Mouse (Mus musculus) lung, embryonic 15.5 days (tissue): ENCODE results near the gene Slc2a12. TPM values are rescaled to one million over a fixed set of nuclear protein-coding genes. Genes with fewer than 3 reads are reported as not detected.

ENCODE experiments used
- ATAC-seq: fragments of 200-750 bp; cut with Nextera tagmentation; 2 replicates; pipeline ENCODE4 v1.8.0; 2017; ENCODE audit warnings: moderate number of reproducible peaks, borderline replicate concordance; ENCODE audit not compliant: low FRiP score, low TSS enrichment; ENCODE audit errors: extremely low read depth
- H3K27ac ChIP-seq: fragments of 300-500 bp; sonication (generic); 2 replicates; pipeline ENCODE4 v1.5.1; 2015; ENCODE audit warnings: moderate library complexity, mild to moderate bottlenecking, inconsistent platforms
- H3K27me3 ChIP-seq: fragments of 300-500 bp; sonication (generic); 2 replicates; pipeline ENCODE4 v1.6.1; 2015; ENCODE audit warnings: inconsistent platforms
- H3K36me3 ChIP-seq: fragments of 300-500 bp; sonication (generic); 2 replicates; pipeline ENCODE4 v1.6.1; 2015; ENCODE audit warnings: inconsistent platforms
- H3K4me1 ChIP-seq: fragments of 300-500 bp; sonication (generic); 2 replicates; pipeline ENCODE4 v1.6.1; 2015; ENCODE audit warnings: inconsistent platforms
- H3K4me2 ChIP-seq: fragments of 300-500 bp; sonication (generic); 2 replicates; pipeline ENCODE4 v1.6.1; 2015; ENCODE audit warnings: inconsistent platforms, mild to moderate bottlenecking, moderate library complexity
- H3K4me3 ChIP-seq: fragments of 300-500 bp; sonication (generic); 2 replicates; pipeline ENCODE4 v1.5.1; 2015; ENCODE audit warnings: mild to moderate bottlenecking, inconsistent platforms
- H3K9ac ChIP-seq: fragments of 300-500 bp; sonication (generic); 2 replicates; pipeline ENCODE4 v1.6.1; 2015; ENCODE audit warnings: inconsistent platforms
- H3K9me3 ChIP-seq: fragments of 300-500 bp; sonication (generic); 2 replicates; pipeline ENCODE4 v1.6.1; 2016; ENCODE audit warnings: inconsistent platforms
- WGBS: fragments of 180-500 bp; shearing (Covaris S2); methylation state at CpG from one replicate; pipeline ENCODE4 v1.1.7; 2015; 5-methylcytosine and 5-hydroxymethylcytosine counted together
- polyA plus RNA-seq: library from polyadenylated mRNA; unstranded; fragments of >200 nt; fragmentation: Nextera tagmentation; extraction: Ambion mirVana; gene quantifications from 2 replicates; pipeline ENCODE4 v1.2.1, GENCODE M21; 2015

Gene Slc2a12
- polyA plus RNA-seq, 1 experiment from 2014 or later = 1.4 TPM

- Histone ChIP-seq H3K4me2 (no peak overlapping the region), H3K9me3 (no peaks in the 10 kb centered on the region), H3K36me3 (no peaks in the 10 kb centered on the region), H3K27ac (no peak overlapping the region), H3K27me3 (no peaks in the 10 kb centered on the region), H3K9ac (no peak overlapping the region), H3K4me3 (no peak overlapping the region), H3K4me1 (no peaks in the 10 kb centered on the region)
- ATAC-seq = no peak
- WGBS = 83% methylated on average over 7 of the region's 7 CpGs
Observed at GRCm38 (mm10) chr10:22631528-22631927, 13.3 kb upstream of the Slc2a12 start.

GRCm38 (mm10) chr10:22631956-22632355 is 12.9 kb upstream of the Slc2a12 start:
- Histone ChIP-seq H3K9me3 (no peaks in the 10 kb centered on the region), H3K27me3 (no peaks in the 10 kb centered on the region), H3K4me3 (no peak overlapping the region), H3K36me3 (no peaks in the 10 kb centered on the region), H3K27ac (no peak overlapping the region), H3K4me1 (no peaks in the 10 kb centered on the region), H3K4me2 (no peak overlapping the region), H3K9ac (no peak overlapping the region)
- WGBS = 75% methylated on average over 4 of the region's 4 CpGs
- ATAC-seq = no peak

- 34% methylated on average over 6 of the region's 6 CpGs for WGBS
- Histone ChIP-seq H3K4me3 (no peak overlapping the region), H3K27ac (no peak overlapping the region), H3K9me3 (no peaks in the 10 kb centered on the region), H3K9ac (no peak overlapping the region), H3K4me2 (no peak overlapping the region), H3K27me3 (no peaks in the 10 kb centered on the region), H3K4me1 (no peaks in the 10 kb centered on the region), H3K36me3 (no peaks in the 10 kb centered on the region)
- ATAC-seq = no peak; the same call in 1 of the 2 replicates
Observed at GRCm38 (mm10) chr10:22633406-22634306, 11.2 kb upstream of the Slc2a12 start.

GRCm38 (mm10) chr10:22637241-22637640 is 7.6 kb upstream of the Slc2a12 start:
- no peaks in the 10 kb centered on the region for H3K27me3 ChIP-seq
- ATAC-seq = no peak
- 29% methylated on average over 3 of the region's 3 CpGs for WGBS

GRCm38 (mm10) chr10:22644171-22644570 is 640 bp upstream of the Slc2a12 start:
- no peak for ATAC-seq
- WGBS = 61% methylated on average over 9 of the region's 9 CpGs
- no peaks in the 10 kb centered on the region for H3K9me3 ChIP-seq
- H3K4me1 ChIP-seq = no peaks in the 10 kb centered on the region
- H3K36me3 ChIP-seq = no peaks in the 10 kb centered on the region
- no peak overlapping the region for H3K4me3 ChIP-seq
- no peak overlapping the region for H3K9ac ChIP-seq
- peak overlapping the region; percentile 52; the same call in 1 of the 2 replicates for H3K27ac ChIP-seq
- 0 out of 2 replicates have a peak overlapping the region, but pooled peaks have one; percentile 88 for H3K4me2 ChIP-seq
- no peaks in the 10 kb centered on the region for H3K27me3 ChIP-seq

More at GRCm38 (mm10) chr10:22637241-22637640, 7.6 kb upstream of the Slc2a12 start:
- Histone ChIP-seq H3K4me1 (no peaks in the 10 kb centered on the region), H3K4me2 (no peak overlapping the region), H3K9ac (no peak overlapping the region), H3K27ac (no peak overlapping the region), H3K9me3 (no peaks in the 10 kb centered on the region), H3K36me3 (no peaks in the 10 kb centered on the region), H3K4me3 (no peak overlapping the region)

GRCm38 (mm10) chr10:22648702-22649101 is 3.9 kb downstream of the Slc2a12 start:
- no peaks in the 10 kb centered on the region for H3K4me1 ChIP-seq
- no peak for ATAC-seq
- H3K9me3 ChIP-seq = no peaks in the 10 kb centered on the region
- H3K27me3 ChIP-seq = no peaks in the 10 kb centered on the region
- no peak overlapping the region for H3K27ac ChIP-seq
- no peak overlapping the region for H3K4me2 ChIP-seq
- 61% methylated on average over 4 of the region's 4 CpGs for WGBS
- no peak overlapping the region for H3K4me3 ChIP-seq
- no peak overlapping the region for H3K9ac ChIP-seq
- H3K36me3 ChIP-seq = no peaks in the 10 kb centered on the region

- no peaks in the 10 kb centered on the region for H3K9me3 ChIP-seq
- H3K36me3 ChIP-seq = no peaks in the 10 kb centered on the region
- H3K4me2 ChIP-seq = no peak overlapping the region
- 47% methylated on average over 6 of the region's 6 CpGs for WGBS
- H3K27me3 ChIP-seq = no peaks in the 10 kb centered on the region
- no peak overlapping the region for H3K4me3 ChIP-seq
- H3K27ac ChIP-seq = no peak overlapping the region
- H3K4me1 ChIP-seq = peaks cover 5% of the 10 kb centered on the region
- H3K9ac ChIP-seq = no peak overlapping the region
- no peak for ATAC-seq
Observed at GRCm38 (mm10) chr10:22653820-22654219, 9.0 kb downstream of the Slc2a12 start.

GRCm38 (mm10) chr10:22658534-22659385 is 13.9 kb downstream of the Slc2a12 start:
- 25% methylated on average over 23 of the region's 23 CpGs for WGBS
- Histone ChIP-seq H3K4me3 (no peak overlapping the region), H3K4me1 (peaks cover 9% of the 10 kb centered on the region), H3K36me3 (no peaks in the 10 kb centered on the region), H3K4me2 (peak overlapping the region; percentile 40), H3K27ac (no peak overlapping the region), H3K9me3 (no peaks in the 10 kb centered on the region), H3K27me3 (no peaks in the 10 kb centered on the region), H3K9ac (no peak overlapping the region)
- peak; percentile 70 for ATAC-seq

- no peak overlapping the region for H3K4me2 ChIP-seq
- H3K27me3 ChIP-seq = no peaks in the 10 kb centered on the region
- H3K36me3 ChIP-seq = no peaks in the 10 kb centered on the region
- no peak overlapping the region for H3K9ac ChIP-seq
- no peak overlapping the region for H3K27ac ChIP-seq
- ATAC-seq = no peak
- WGBS = 85% methylated on average over 10 of the region's 10 CpGs
- peaks cover 9% of the 10 kb centered on the region for H3K4me1 ChIP-seq
- H3K4me3 ChIP-seq = no peak overlapping the region
- no peaks in the 10 kb centered on the region for H3K9me3 ChIP-seq
Observed at GRCm38 (mm10) chr10:22659386-22659725, 14.5 kb downstream of the Slc2a12 start.

- Histone ChIP-seq H3K9me3 (no peaks in the 10 kb centered on the region), H3K9ac (no peak overlapping the region), H3K4me1 (peaks cover 9% of the 10 kb centered on the region), H3K4me3 (no peak overlapping the region), H3K36me3 (no peaks in the 10 kb centered on the region), H3K27ac (no peak overlapping the region), H3K4me2 (no peak overlapping the region), H3K27me3 (no peaks in the 10 kb centered on the region)
- no peak for ATAC-seq
- 82% methylated on average over 5 of the region's 5 CpGs for WGBS
Observed at GRCm38 (mm10) chr10:22660286-22661000, 15.6 kb downstream of the Slc2a12 start.

- no peak overlapping the region for H3K9ac ChIP-seq
- 77% methylated on average over 13 of the region's 13 CpGs for WGBS
- H3K4me3 ChIP-seq = no peak overlapping the region
- H3K36me3 ChIP-seq = no peaks in the 10 kb centered on the region
- H3K9me3 ChIP-seq = no peaks in the 10 kb centered on the region
- H3K4me1 ChIP-seq = no peaks in the 10 kb centered on the region
- no peak for ATAC-seq
- no peak overlapping the region for H3K4me2 ChIP-seq
- H3K27me3 ChIP-seq = no peaks in the 10 kb centered on the region
- H3K27ac ChIP-seq = no peak overlapping the region
Observed at GRCm38 (mm10) chr10:22668509-22668908, 23.7 kb downstream of the Slc2a12 start.
